Mouse (Mus musculus): ENCODE measurements around the gene Igf2bp3. TPM values are rescaled to one million over a fixed set of nuclear protein-coding genes. Genes with fewer than 3 reads are reported as not detected.

Igf2bp3 gene
- total and polyA plus RNA-seq, 3 experiments, result 18.4 to 35.6 (median 22.0) TPM

- Histone ChIP-seq H3K36me3 (replicated peaks in 1 of 2; ENCODE audit: control insufficient read depth in 1 of 2, insufficient read depth in 1 of 2, low read length in 1 of 2) (peaks cover 30 to 58% of the 10 kb centered on the region in 2 experiments), H3K79me2 (replicated peaks; ENCODE audit: control insufficient read depth, extremely low read depth, insufficient read depth, poor library complexity, severe bottlenecking) (peaks cover 32% of the 10 kb centered on the region), H3K4me3 (replicated peaks in 1 of 3; ENCODE audit: low read depth in 2 of 3, low read length in 2 of 3, poor library complexity in 1 of 3) (no peak overlapping the region), H3K27me3 (replicated peaks) (no peaks in the 10 kb centered on the region), H3K4me2 (ENCODE audit: insufficient read depth, low read depth, poor library complexity, severe bottlenecking) (no peak overlapping the region), H3K9ac (ENCODE audit: insufficient read depth, low read depth) (no peak overlapping the region), H3K4me1 (ENCODE audit: control insufficient read depth in 1 of 2, insufficient read depth in 2 of 2) (peaks cover 0 to 9% of the 10 kb centered on the region in 2 experiments; a peak in 2 of 4 replicates), H3K27ac (ENCODE audit: insufficient read depth, low read depth) (no peak overlapping the region), H3K9me3 (replicated peaks; ENCODE audit: low read length) (no peaks in the 10 kb centered on the region)
- TF ChIP-seq EP300 (IDR thresholded peaks at IDR 0.05; ENCODE audit: low read length), result no peak
- no peak for TF ChIP-seq MEF2A (IDR thresholded peaks at IDR 0.05; ENCODE audit: borderline replicate concordance, low read depth, low read length)
- no peak for TF ChIP-seq MXI1 (IDR thresholded peaks at IDR 0.05; ENCODE audit: low read depth, low read length)
- no peak for TF ChIP-seq NELFE (IDR thresholded peaks at IDR 0.05; ENCODE audit: low read depth, low read length)
- no peak for TF ChIP-seq KAT2A (IDR thresholded peaks at IDR 0.05; ENCODE audit: insufficient replicate concordance, low read length)
- TF ChIP-seq CHD1 (IDR thresholded peaks at IDR 0.05; ENCODE audit: low read depth, low read length), result no peak
- TF ChIP-seq CHD2 (IDR thresholded peaks at IDR 0.05; ENCODE audit: low read length), result no peak
- TF ChIP-seq ZMIZ1 (IDR thresholded peaks at IDR 0.05; ENCODE audit: low read depth, low read length), result no peak
- TF ChIP-seq MAZ (IDR thresholded peaks at IDR 0.05; ENCODE audit: low read depth, low read length), result no peak
- TF ChIP-seq RAD21 (IDR thresholded peaks at IDR 0.05; ENCODE audit: low read depth, low read length), result no peak
- no peak for TF ChIP-seq NRF1 (IDR thresholded peaks at IDR 0.05; ENCODE audit: low read depth, low read length)
- no peak for TF ChIP-seq SMC3 (IDR thresholded peaks at IDR 0.05; ENCODE audit: low read depth, low read length)
- no peak for TF ChIP-seq TCF12 (IDR thresholded peaks at IDR 0.05; ENCODE audit: low read depth, low read length)
- no peak for TF ChIP-seq MAFK (IDR thresholded peaks at IDR 0.05; ENCODE audit: insufficient replicate concordance, low read length)
- in situ Hi-C loops (cut with MboI; ENCODE audit: low pct_ligation_motif_present, low pct_unique_long_range_greater_than_20kb, low sequenced_read_pairs) (loop anchor here (10.0 kb wide), 2 partner anchors 47 to 143 kb away; partner anchors contain the start of gene Stk31), dilution Hi-C loops (cut with MboI; ENCODE audit: extremely low pct_ligation_motif_present, extremely low pct_unique_long_range_greater_than_20kb, low sequenced_read_pairs) (no loop called here)
- DNase-seq (ENCODE audit: extremely low read depth), result no peak
These were observed 37.5 kb upstream of the Igf2bp3 start for GRCm38 (mm10) chr6:49252207-49252606.

DNA sequence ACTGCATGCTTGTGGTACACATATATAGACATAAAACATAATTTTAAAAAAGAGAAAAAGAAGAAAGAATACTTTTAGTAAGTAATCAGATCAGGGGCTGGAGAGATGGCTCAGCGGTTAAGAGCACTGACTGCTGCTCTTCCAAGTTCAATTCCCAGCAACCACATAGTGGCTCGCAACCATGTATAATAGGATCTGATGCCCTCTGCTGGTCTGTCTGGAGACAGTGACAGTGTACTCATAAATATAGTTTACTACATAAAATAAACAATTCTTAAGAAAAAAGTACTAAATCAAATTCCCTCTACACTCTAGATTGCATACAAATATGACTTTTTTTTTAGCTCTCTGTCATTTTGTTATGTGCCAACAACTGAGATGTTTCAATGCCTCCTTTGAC lies 36.4 kb upstream of the Igf2bp3 start:
- peaks cover 27% of the 10 kb centered on the region for H3K79me2 ChIP-seq (replicated peaks; ENCODE audit: control insufficient read depth, extremely low read depth, insufficient read depth, poor library complexity, severe bottlenecking)
- no peak overlapping the region for H3K9ac ChIP-seq (ENCODE audit: insufficient read depth, low read depth)
- H3K4me1 ChIP-seq (ENCODE audit: control insufficient read depth in 1 of 2, insufficient read depth in 2 of 2), result peaks cover 0 to 4% of the 10 kb centered on the region in 2 experiments; a peak in 1 of 4 replicates
- peaks cover 36 to 66% of the 10 kb centered on the region in 2 experiments for H3K36me3 ChIP-seq (replicated peaks in 1 of 2; ENCODE audit: control insufficient read depth in 1 of 2, insufficient read depth in 1 of 2, low read length in 1 of 2)
- H3K27ac ChIP-seq (ENCODE audit: insufficient read depth, low read depth), result no peak overlapping the region
- no peaks in the 10 kb centered on the region for H3K9me3 ChIP-seq (replicated peaks; ENCODE audit: low read length)
- no peaks in the 10 kb centered on the region for H3K27me3 ChIP-seq (replicated peaks)
- in situ Hi-C loops (cut with MboI; ENCODE audit: low pct_ligation_motif_present, low pct_unique_long_range_greater_than_20kb, low sequenced_read_pairs) (loop anchor here (10.0 kb wide), 2 partner anchors 46 to 144 kb away; partner anchors contain the start of gene Stk31), dilution Hi-C loops (cut with MboI; ENCODE audit: extremely low pct_ligation_motif_present, extremely low pct_unique_long_range_greater_than_20kb, low sequenced_read_pairs) (no loop called here)
- no peak for DNase-seq (ENCODE audit: extremely low read depth)
- no peak overlapping the region for H3K4me2 ChIP-seq (ENCODE audit: insufficient read depth, low read depth, poor library complexity, severe bottlenecking)
- H3K4me3 ChIP-seq (replicated peaks in 1 of 3; ENCODE audit: low read depth in 2 of 3, low read length in 2 of 3, poor library complexity in 1 of 3), result no peak overlapping the region
- TF ChIP-seq SMC3 (IDR thresholded peaks at IDR 0.05; ENCODE audit: low read depth, low read length) (no peak), MAFK (IDR thresholded peaks at IDR 0.05; ENCODE audit: insufficient replicate concordance, low read length) (no peak), ETS1 (conservative IDR thresholded peaks at IDR 0.05; ENCODE audit: low read depth, low read length) (no peak), POLR2A (IDR thresholded peaks at IDR 0.05; ENCODE audit: low read depth, low read length) (no peak), NRF1 (IDR thresholded peaks at IDR 0.05; ENCODE audit: low read depth, low read length) (no peak), GABPA (IDR thresholded peaks at IDR 0.05; ENCODE audit: insufficient replicate concordance, low read depth, low read length) (no peak), EP300 (IDR thresholded peaks at IDR 0.05; ENCODE audit: low read length) (no peak), ELF1 (IDR thresholded peaks at IDR 0.05; ENCODE audit: low read depth, low read length) (no peak)
